Mouse (Mus musculus) left cerebral cortex, postnatal 36 days (tissue): ENCODE data around the gene Acoxl. TPM values are rescaled to one million over a fixed set of nuclear protein-coding genes. Genes with fewer than 3 reads are reported as not detected.

Source experiments
- DNase-seq, 2 experiments: peaks; one replicate each; pipeline ENCODE4 v3.0.0; 2021 to 2022; ENCODE audit warnings: low spot score in 2 of 2, mixed read lengths in 1 of 2
- intact Hi-C: fragments of 180-260 bp; cut with DNase I; formaldehyde crosslinking; loops from one replicate; pipeline ENCODE4 v1.15.1; 2025
- total RNA-seq, 2 experiments: library from RNA; stranded (reverse); gene quantifications; 2 replicates each; pipeline ENCODE4 v1.2.3; 2021

Gene Acoxl
- total RNA-seq, 2 experiments from 2014 or later = not detected

- DNase-seq = no peak
- intact Hi-C loops = no loop called here
Observed at GRCm38 (mm10) chr2:128067162-128067561, 228.5 kb downstream of the Acoxl start.

DNA sequence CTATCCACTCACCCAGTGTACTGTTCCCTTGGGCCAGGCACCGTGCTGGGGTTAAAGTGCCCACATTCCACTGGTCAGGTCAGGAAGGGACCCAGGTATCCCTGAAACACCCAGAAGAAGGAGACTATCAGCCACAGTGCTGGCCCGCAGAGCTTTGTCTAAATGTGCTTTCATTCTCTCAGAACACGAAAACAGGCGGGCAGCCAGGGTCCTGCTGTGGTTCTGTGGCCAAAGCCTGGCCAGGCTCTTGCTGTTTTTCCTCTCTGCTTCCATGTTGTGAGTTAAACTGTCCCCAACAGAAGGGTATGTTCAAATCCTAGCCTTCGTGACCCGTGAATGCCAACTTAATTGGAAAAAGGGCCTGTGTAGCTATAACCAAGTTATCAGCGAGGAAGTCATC, 228.9 kb downstream of the Acoxl start:
- intact Hi-C loops = no loop called here

DNA sequence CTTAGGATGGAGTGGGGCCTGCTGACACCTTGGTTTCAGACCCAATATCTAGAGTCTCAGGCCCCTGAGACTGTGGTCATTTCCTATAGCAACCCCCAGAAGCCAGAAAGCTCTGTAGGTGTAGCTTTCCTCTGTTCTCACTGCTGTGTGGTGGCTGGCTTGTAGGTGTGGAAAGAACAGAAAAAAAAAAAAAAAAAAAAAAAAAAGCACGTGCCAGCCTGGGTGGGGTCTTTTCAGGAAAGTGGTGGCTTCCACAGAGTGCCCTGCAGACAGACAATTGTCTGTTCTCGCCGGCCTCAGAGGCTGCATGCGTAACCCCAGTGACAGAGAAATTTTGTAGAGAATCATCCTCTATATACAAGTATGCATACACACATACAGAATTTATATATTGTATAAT, 229.5 kb downstream of the Acoxl start:
- intact Hi-C loops = no loop called here
- no peak for DNase-seq

More for the DNA sequence above, 228.9 kb downstream of the Acoxl start:
- DNase-seq = no peak

DNA sequence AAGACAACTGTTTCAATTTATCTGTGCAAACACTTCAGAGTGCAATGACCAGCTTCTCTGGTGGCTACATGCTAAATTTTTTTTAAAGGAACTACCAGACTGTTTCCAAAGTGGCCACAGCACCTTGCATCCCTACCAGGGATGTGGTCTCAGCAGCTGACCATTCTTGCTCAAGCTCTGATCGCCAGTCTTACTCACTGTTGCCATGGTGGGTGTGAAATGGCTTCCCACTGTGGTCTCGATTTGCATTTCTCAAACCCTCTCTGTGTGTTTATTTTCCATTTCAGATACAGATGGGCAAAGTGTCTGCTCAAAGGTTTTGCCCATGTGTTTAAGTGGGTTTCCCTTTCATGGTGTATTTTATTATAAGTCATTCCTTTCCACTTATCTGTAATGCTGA, 230.3 kb downstream of the Acoxl start:
- no peak for DNase-seq
- intact Hi-C loops = no loop called here

DNA sequence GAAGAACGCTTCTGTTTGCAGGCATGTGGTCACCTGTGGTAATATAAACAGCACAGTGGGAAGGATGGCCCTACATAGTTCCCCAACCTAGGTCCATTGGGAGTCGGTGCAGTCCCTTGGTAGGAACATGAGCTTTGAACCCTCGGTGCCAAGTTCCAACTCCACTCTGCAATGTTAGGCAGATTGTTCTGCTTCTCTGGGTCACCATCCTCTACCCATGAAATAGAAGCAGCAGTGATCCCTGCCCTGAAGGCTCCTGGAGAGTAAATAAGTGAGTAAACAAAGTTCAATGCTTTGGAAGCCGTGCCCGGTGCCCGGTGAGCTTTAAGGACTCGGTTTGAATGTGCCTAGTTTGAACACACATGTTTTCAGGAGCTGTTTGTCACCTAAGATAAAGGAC, 233.1 kb downstream of the Acoxl start:
- intact Hi-C loops = no loop called here
- no peak for DNase-seq

DNA sequence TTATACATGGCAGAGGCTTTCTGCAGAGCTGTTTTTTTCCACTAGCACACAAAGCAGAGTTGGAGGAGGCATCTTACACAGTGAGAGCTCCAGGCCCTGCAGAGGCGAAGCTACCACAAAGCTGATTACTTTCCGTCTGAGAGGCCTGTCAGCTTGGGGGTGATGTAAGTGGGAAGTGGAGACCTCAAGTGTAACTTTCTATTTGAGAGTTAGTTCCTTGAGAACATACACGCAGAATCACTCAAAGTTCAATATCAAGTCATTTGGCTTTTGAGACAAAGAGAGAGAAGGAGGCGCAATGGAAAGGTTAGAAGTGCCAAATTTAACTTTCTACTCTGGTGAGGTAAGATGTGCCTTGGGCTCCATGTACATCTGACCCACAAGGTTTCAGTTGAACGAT, 234.3 kb downstream of the Acoxl start:
- intact Hi-C loops = no loop called here
- DNase-seq = no peak

DNA sequence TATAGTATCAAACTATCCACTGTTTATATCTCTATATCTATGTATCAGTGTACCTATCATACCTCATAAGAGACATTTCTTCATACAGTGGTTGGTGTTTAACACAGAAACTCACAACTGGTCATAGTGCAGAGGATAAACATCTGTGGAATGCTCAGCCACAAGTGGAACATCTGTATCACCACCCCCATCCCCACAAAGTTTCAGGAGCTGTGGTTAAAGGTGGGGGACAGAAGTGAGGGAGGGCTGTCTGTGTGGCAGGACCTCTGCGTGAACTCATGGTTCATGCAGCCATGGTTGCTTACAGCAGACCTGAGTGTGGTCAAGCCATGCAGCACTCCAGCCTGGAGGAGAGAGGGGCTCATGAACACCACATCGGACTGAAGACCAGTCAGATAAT, 234.9 kb downstream of the Acoxl start:
- intact Hi-C loops = no loop called here
- DNase-seq = no peak

DNA sequence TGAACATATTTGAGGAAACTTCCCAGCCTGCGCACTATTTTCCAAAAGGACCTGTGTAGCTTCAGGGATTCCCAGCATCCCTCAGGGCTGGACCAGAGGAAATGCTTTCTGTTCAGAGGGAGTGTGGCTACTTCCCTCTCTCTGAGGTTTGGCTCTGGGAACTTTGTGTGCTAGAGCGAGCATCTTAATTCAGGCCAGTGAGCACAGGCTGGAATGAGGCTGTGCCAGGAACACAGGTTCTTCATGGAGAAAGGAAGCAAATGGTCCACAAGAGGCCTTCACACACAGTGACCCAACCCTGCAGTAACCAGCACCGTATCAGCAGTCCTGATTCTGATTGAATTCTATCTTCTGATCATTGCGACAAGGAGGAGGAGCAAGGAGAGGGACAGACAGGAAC, 238.3 kb downstream of the Acoxl start:
- intact Hi-C loops = no loop called here

GRCm38 (mm10) chr2:128078859-128079258, 240.2 kb downstream of the Acoxl start:
- intact Hi-C loops = no loop called here
- DNase-seq = no peak

More for the DNA sequence above, 238.3 kb downstream of the Acoxl start:
- DNase-seq = no peak

- no peak for DNase-seq
- intact Hi-C loops = no loop called here
Observed at GRCm38 (mm10) chr2:128079316-128079715, 240.6 kb downstream of the Acoxl start.

GRCm38 (mm10) chr2:128083844-128084243, 245.2 kb downstream of the Acoxl start:
- DNase-seq = no peak
- intact Hi-C loops = no loop called here

DNA sequence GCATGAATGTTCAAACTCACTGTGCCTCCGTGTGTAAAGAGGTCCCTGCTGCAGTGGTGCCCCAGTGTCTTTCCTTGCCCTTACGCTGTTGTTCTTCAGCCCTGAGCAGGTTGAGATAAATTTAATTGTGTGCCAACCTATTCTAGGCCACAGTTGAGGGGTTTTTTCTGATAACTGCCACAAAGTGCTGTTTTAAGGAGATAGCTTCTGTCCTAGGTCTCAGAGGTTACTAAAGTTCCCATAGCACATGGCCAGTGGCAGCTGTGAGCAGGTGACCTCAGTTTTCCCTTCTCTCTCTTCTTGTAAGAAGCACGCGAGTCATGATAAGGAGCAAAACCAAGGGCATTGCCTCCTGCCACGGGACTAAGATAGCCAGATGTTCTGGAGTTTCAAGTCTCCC, 245.9 kb downstream of the Acoxl start:
- no peak for DNase-seq
- intact Hi-C loops = no loop called here

DNA sequence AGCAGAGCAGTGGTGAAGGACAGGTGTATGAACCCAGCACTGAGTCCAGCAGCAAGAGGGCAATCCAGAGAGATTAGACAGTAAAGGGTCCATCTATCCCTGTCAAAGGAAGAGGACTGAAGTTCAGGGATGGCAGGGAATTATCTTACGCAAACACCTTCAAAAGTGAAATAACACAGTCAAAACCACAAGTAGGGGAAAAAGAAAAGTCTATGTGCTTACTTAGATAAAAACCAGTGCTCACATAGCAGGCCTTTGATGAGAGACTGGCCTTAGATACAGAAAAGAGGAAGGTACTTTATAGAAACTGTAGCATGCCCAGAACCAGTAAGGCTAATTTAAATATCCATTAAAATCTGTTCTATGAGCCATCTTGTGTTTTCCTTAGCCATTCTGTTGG, 246.8 kb downstream of the Acoxl start:
- intact Hi-C loops = no loop called here
- DNase-seq = no peak

- intact Hi-C loops = no loop called here
- DNase-seq = no peak
Observed at GRCm38 (mm10) chr2:128086301-128086886, 247.7 kb downstream of the Acoxl start.

DNA sequence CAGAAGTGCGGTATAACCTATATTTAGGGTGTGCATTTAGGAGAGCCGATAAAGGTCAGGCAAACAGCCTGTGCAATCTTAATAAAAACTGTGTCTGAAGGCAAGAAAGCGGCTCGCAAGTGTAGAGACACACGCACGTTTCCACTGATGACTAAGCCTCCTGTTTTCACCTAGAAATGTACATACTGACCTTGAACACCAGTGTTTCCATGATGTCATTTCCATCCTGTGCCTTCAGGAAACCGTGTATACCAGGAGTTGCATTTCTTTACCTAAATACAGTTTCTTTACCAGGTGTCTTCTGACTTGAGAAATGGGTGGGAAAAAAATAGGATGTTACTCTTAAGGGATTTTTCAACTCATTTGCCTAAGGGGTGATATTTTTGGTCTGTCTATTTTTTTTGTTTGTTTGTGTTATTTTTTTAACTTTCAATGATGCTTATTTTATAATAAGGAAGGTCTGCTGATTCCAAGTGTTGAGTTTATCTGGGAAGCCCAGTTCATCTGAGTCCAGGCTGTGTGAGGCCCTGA, 248.4 kb downstream of the Acoxl start:
- intact Hi-C loops = no loop called here
- DNase-seq = no peak

GRCm38 (mm10) chr2:128087798-128088545, 249.3 kb downstream of the Acoxl start:
- intact Hi-C loops = no loop called here
- DNase-seq = no peak

GRCm38 (mm10) chr2:128090283-128090885, 251.7 kb downstream of the Acoxl start:
- DNase-seq = no peak
- intact Hi-C loops = no loop called here

DNA sequence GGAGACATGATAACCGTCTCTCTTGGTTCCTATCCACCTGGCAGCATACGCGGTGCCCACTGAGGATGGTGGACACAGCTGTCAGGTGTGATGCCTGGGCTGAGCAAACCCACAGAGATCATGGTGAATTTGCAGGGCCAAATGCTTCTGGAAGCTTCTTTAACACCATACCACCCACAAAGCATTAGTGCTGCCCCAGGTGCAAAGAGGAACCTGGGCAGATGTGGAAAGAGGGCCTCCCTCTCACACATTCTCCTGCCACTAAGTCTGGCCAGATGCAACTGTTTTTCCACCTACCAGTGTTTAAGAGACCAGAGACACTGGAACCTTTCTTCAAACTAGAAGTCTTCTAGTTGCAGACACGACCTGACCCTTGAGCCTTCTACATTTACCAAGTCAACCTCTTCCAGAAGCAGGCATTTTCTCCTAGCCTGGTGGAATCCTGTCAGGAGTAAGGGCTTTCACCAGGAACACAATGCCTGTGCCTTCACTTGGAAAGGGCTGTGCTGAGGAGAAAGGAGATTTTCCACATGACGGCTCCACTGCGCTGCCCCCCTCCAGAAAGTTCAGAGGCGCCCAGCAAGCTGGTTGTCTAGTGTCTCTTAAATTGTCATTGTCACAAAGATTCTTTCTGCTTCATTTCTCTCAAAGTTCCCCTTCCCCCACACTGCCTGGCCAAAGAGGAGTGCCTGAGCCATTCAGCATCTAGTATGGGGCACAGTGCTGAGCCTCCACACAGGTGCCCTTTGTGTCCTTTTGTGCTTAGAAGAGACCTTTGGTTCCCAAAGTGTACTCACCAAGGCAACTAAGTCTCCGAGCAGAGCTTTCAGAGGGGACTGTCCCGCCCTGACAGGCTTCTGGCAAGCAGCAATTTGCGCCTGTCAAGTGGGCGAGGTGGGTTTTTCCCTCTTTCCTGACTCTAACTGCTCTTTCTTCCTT, 253.0 kb downstream of the Acoxl start:
- no peak for DNase-seq

GRCm38 (mm10) chr2:128092451-128092850, 253.8 kb downstream of the Acoxl start:
- no peak for DNase-seq
- intact Hi-C loops = no loop called here

More for the DNA sequence above, 253.0 kb downstream of the Acoxl start:
- intact Hi-C loops = no loop called here

DNA sequence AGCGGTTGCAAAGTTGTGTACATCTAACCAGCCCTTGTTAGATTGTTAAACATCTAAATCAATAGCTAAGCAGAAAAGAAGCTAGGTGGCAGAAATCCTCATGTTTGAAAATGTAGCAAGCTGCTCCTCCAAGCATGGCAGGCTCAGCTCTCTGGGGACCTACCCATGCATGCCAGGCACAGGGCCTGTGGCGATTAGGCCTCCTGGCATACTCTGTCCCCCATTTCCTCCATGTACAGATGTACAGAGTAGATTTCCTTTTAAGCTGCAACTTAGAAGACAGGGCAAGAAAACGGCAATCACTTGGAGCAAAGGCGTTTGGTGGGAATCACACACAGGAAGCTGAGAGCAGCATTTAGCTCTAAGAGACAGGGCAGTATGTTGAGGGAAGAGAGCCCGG, 255.5 kb downstream of the Acoxl start:
- intact Hi-C loops = no loop called here

More for the DNA sequence above, 255.5 kb downstream of the Acoxl start:
- DNase-seq = no peak
